Mouse (Mus musculus) hindbrain, postnatal 0 days (tissue): ENCODE results near the gene Slc39a8. TPM values are rescaled to one million over a fixed set of nuclear protein-coding genes. Genes with fewer than 3 reads are reported as not detected.
A peak's percentile ranks its signal among the peaks of the same experiment; 100 is the strongest.

Source experiments
- ATAC-seq: fragments of 200-750 bp; cut with Nextera tagmentation; 2 replicates; pipeline ENCODE4 v1.8.0; 2017; ENCODE audit warnings: mild to moderate bottlenecking, moderate TSS enrichment, moderate library complexity
- DNase-seq: peaks from one replicate; pipeline ENCODE4 v3.0.0-alpha.2; 2015; ENCODE audit warnings: low spot score
- H3K27ac ChIP-seq: fragments of 300-500 bp; sonication (generic); 2 replicates; pipeline ENCODE4 v1.5.1; 2014; ENCODE audit warnings: mild to moderate bottlenecking
- H3K27me3 ChIP-seq: fragments of 300-500 bp; sonication (generic); 2 replicates; pipeline ENCODE4 v1.6.1; 2014; ENCODE audit warnings: low read length, mixed read lengths; ENCODE audit not compliant: insufficient read depth
- H3K36me3 ChIP-seq: fragments of 300-500 bp; sonication (generic); 2 replicates; pipeline ENCODE4 v1.6.1; 2014; ENCODE audit warnings: low read length, mixed read lengths; ENCODE audit not compliant: insufficient read depth
- H3K4me1 ChIP-seq: fragments of 300-500 bp; sonication (generic); 2 replicates; pipeline ENCODE4 v1.6.1; 2014; ENCODE audit warnings: antibody characterized with exemption, low read length, mixed read lengths; ENCODE audit not compliant: insufficient read depth
- H3K4me2 ChIP-seq: fragments of 300-500 bp; sonication (generic); 2 replicates; pipeline ENCODE4 v1.6.1; 2014; ENCODE audit warnings: low read depth, mild to moderate bottlenecking, low read length, moderate library complexity, mixed read lengths
- H3K4me3 ChIP-seq: fragments of 300-500 bp; sonication (generic); 2 replicates; pipeline ENCODE4 v1.5.1; 2014; ENCODE audit warnings: low read length
- H3K9ac ChIP-seq: fragments of 300-500 bp; sonication (generic); replicated peaks from 2 replicates; pipeline ENCODE4 v1.6.1; 2014; ENCODE audit warnings: mild to moderate bottlenecking, low read length, moderate library complexity, mixed read lengths
- H3K9me3 ChIP-seq: fragments of 300-500 bp; sonication (generic); 2 replicates; pipeline ENCODE4 v1.6.1; 2016; ENCODE audit warnings: low read length, mixed read lengths
- CTCF ChIP-seq: IDR thresholded peaks from 2 replicates; pipeline ENCODE4 v1.5.1; 2016; ENCODE audit warnings: antibody characterized with exemption, control low read depth, low read depth
- WGBS: fragments of 180-500 bp; shearing (Covaris S2); extraction: QIAGEN DNeasy Blood & Tissue Kit; methylation state at CpG from one replicate; pipeline ENCODE4 v1.1.7; 2014; 5-methylcytosine and 5-hydroxymethylcytosine counted together
- polyA plus RNA-seq: library from polyadenylated mRNA; unstranded; fragments of >200 nt; fragmentation: Nextera tagmentation; extraction: Ambion mirVana; gene quantifications from 2 replicates; pipeline ENCODE4 v1.2.1, GENCODE M21; 2015
- total RNA-seq: library from RNA; depleted of rRNA; stranded (reverse); fragments of >200 nt; gene quantifications from 2 replicates; pipeline ENCODE4 v1.2.3, GENCODE M21; 2014; rRNA removed

The Slc39a8 gene
- total RNA-seq (22.4 TPM in 2 replicates), polyA plus RNA-seq (14.5 and 15.5 TPM in 2 replicates)

DNA sequence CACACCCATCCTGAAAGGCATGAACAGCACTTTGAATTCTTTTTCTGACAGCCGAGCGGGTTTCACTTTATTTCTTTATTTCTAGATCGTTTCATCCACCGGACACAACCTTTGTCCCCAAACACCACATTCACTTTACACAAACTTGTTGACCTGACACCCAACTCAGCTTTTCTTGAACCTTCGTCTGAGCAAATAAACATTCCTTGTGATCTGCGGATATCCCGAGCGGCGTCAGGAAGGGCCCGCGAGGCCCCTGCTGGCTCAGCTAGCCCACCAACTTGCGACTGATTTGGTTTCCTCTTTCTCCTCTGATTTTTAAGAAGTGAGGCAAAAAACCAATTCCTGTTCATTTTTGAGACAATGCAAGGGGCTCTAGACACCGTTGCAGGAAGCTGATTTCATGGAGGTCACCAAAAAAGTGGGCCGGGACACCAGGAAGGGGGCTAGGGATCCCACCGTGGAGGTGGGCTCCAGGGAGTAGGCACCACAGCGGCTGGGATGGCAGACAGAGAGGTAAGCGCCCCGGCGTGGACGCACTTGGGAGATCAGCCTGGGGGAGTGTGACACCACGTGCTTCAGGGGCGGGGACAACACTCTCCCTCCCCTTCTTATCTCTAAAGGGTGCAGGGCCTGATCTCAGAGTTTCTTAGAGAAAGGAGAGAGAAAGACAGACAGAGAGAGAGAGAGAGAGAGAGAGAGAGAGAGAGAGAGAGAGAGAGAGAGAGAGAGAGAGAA is at the start of gene Slc39a8:
TSS of gene Slc39a8 (plus strand) at position 264 of the 738 bp plus-strand sequence.
- no peaks in the 10 kb centered on the region for H3K9me3 ChIP-seq

GRCm38 (mm10) chr3:135785065-135785464 is 40.0 kb upstream of the Slc39a8 start:
- DNase-seq (no peak), ATAC-seq (no peak)
- H3K27me3 ChIP-seq = no peaks in the 10 kb centered on the region
- H3K4me3 ChIP-seq = no peak overlapping the region
- no peaks in the 10 kb centered on the region for H3K36me3 ChIP-seq
- no peak overlapping the region for H3K4me2 ChIP-seq
- no peaks in the 10 kb centered on the region for H3K9me3 ChIP-seq
- no peak for TF ChIP-seq CTCF
- WGBS = 88% methylated on average over 7 of the region's 7 CpGs
- no peak overlapping the region for H3K27ac ChIP-seq
- H3K4me1 ChIP-seq = no peaks in the 10 kb centered on the region
- no peak overlapping the region for H3K9ac ChIP-seq

More for the DNA sequence above, at the start of gene Slc39a8:
- 7% methylated on average over 22 of the region's 22 CpGs for WGBS
- peak; percentile 44 for TF ChIP-seq CTCF
- Histone ChIP-seq H3K4me1 (peaks cover 10% of the 10 kb centered on the region), H3K9ac (peak within 1 kb of the TSS; percentile 49; the same call in 1 of the 2 replicates), H3K27me3 (no peaks in the 10 kb centered on the region), H3K27ac (peak within 1 kb of the TSS; percentile 56; the same call in 1 of the 2 replicates), H3K4me3 (peak within 1 kb of the TSS; percentile 52), H3K4me2 (peak within 1 kb of the TSS; percentile 74), H3K36me3 (no peaks in the 10 kb centered on the region)
- ATAC-seq = peak; percentile 91
- peak; percentile 57 for DNase-seq

DNA sequence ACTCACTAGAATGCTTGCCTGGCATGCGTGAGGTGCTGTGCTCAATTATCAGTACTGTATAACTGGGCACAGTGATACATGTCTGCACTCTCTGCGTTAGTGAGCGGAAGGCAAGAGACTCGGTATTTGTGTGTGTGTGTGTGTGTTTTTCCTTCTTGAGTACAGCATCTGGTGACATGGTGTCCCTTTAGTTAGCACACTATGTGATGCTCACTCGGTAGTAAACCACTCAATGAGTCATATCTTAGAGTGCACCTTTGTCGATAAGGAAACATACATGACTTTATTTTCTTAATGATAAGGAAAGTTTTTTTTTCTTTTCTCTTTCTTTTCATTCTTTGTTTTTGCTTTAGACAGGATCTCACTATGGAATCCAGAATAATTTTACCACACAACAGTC is 29.0 kb upstream of the Slc39a8 start:
- TF ChIP-seq CTCF = no peak
- 90% methylated on average over 6 of the region's 6 CpGs for WGBS
- ATAC-seq (no peak), DNase-seq (no peak)
- no peak overlapping the region for H3K4me3 ChIP-seq
- no peaks in the 10 kb centered on the region for H3K27me3 ChIP-seq
- H3K4me1 ChIP-seq = no peaks in the 10 kb centered on the region
- no peaks in the 10 kb centered on the region for H3K36me3 ChIP-seq
- no peaks in the 10 kb centered on the region for H3K9me3 ChIP-seq
- no peak overlapping the region for H3K9ac ChIP-seq
- no peak overlapping the region for H3K27ac ChIP-seq
- H3K4me2 ChIP-seq = no peak overlapping the region

- Histone ChIP-seq H3K4me1 (no peaks in the 10 kb centered on the region), H3K4me3 (no peak overlapping the region), H3K27me3 (no peaks in the 10 kb centered on the region), H3K9me3 (no peaks in the 10 kb centered on the region), H3K36me3 (no peaks in the 10 kb centered on the region), H3K4me2 (no peak overlapping the region), H3K27ac (no peak overlapping the region), H3K9ac (no peak overlapping the region)
- ATAC-seq (no peak), DNase-seq (peak; percentile 5)
- no peak for TF ChIP-seq CTCF
- 50% methylated on average over 3 of the region's 3 CpGs for WGBS
Observed at GRCm38 (mm10) chr3:135798241-135798640, 26.8 kb upstream of the Slc39a8 start.

DNA sequence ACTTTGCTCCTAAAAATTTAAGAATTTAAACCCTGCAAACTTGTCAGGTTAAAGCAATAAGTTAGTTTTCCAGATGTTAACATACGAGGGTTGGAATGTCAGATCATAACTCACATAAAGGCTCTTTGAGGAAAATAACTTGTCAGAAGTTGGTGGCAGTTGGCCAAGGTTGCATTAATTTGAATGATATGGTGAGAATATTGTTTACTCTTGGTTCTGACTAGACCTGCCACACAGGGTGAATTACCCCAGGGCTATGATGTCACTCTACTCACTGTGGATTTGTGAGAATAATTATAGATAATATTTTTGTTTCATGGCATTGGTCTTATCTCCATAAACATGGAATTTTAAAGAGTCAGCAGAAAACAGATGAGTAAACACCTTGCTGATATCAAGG is 26.4 kb upstream of the Slc39a8 start:
- Histone ChIP-seq H3K9me3 (no peaks in the 10 kb centered on the region), H3K27me3 (no peaks in the 10 kb centered on the region), H3K4me1 (no peaks in the 10 kb centered on the region), H3K36me3 (no peaks in the 10 kb centered on the region), H3K27ac (no peak overlapping the region), H3K4me3 (no peak overlapping the region), H3K4me2 (no peak overlapping the region), H3K9ac (no peak overlapping the region)
- TF ChIP-seq CTCF = no peak
- DNase-seq (no peak), ATAC-seq (no peak)
- 46% methylated on average over 1 of the region's 1 CpGs for WGBS

- ATAC-seq = no peak
- no peaks in the 10 kb centered on the region for H3K27me3 ChIP-seq
- no peaks in the 10 kb centered on the region for H3K36me3 ChIP-seq
- H3K27ac ChIP-seq = no peak overlapping the region
- 91% methylated on average over 14 of the region's 14 CpGs for WGBS
- DNase-seq = no peak
- no peak for TF ChIP-seq CTCF
- H3K4me3 ChIP-seq = no peak overlapping the region
- no peaks in the 10 kb centered on the region for H3K4me1 ChIP-seq
- H3K9me3 ChIP-seq = no peaks in the 10 kb centered on the region
- no peak overlapping the region for H3K4me2 ChIP-seq
- no peak overlapping the region for H3K9ac ChIP-seq
Observed at GRCm38 (mm10) chr3:135814665-135815064, 10.4 kb upstream of the Slc39a8 start.
